Mouse (Mus musculus) layer of hippocampus, postnatal 25 days (tissue): ENCODE measurements at regions not wholly inside any gene's neighbourhood (a gene's known extent, or its start where the extent isn't known, plus 50 kb on each side); places are given as distances from the start of the nearest gene placed in this dataset.

ENCODE experiments used
- DNase-seq, 2 experiments: peaks; one replicate each; pipeline ENCODE4 v3.0.0; 2022; ENCODE audit warnings: mixed read lengths in 2 of 2, low spot score in 1 of 2; ENCODE audit errors: extremely low spot score in 1 of 2

DNA sequence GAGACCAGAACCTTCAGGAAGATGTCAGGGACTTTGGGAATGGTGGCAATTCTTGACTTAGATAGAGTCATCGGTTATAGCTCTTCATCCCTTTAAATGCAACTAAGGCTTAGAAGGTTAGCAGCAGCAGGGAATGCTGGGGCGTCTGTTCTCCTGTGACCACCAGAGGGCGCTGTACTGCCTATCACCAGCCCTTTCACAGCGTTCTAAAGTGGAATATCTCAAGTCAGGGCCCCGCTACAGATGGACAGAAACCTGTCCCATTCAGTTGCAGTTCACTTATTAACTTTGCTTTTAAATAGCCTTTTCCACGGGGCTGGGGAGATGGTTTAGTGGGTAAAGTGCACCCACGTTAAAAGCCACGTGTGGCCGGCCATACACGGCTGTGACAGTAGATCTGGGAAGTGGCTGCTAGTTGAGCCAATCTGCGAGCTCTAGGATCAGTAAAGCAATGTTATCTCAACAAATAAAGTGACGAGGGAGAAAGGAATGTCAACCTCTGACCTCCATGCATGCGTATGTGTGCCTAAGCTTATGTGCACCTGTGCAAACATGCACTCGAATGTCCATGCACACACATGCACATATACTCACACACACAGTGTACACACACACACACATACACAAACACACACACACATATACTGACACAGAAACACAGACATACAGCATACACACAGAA lies 104.3 kb downstream of the Fam168b start:
- DNase-seq: peak; percentile 42 to 83

- no peak for DNase-seq
Measured at GRCm38 (mm10) chr1:34739621-34740020, 103.2 kb downstream of the Fam168b start.

- DNase-seq: no peak
Measured at GRCm38 (mm10) chr1:34740891-34741290, 102.0 kb downstream of the Fam168b start.

DNA sequence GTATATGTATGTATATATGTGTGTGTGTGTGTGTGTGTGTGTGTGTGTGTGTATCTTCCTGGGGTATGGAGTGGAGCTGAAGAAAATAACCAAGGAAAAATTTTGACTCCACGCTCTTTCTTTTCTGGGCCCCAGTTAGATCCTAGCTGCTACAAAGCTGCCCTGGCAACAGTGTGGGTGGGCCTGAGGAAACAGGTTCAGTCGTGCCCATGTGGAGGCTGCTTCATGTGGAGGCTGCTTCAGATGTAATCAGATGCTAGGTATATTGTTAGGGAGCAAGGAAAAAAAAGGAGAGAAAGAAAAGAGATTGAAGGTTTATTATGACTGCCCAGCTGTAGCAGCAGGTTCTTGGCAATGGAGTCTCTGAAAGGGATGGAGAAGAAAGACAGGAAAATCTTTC lies 100.6 kb downstream of the Fam168b start:
- DNase-seq: no peak

DNA sequence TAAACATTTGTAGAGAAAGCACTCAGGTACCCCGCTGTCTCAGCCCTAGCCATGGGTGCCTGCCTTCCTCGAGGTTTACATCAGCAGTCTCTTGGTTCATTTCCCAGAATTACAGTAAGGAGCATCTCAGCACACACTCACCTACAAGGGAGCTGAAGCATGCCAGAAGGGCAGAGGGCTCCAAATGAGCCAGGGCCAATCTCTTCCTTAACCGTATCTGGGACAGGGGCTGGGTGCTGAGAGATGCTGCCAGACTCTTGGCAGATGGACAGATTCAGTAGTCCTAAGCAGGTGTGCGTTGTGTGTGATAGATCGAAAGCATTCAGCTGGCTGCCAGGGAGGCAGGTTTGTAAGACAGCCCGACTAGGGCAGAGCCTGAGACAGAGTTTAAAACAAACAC lies 97.0 kb downstream of the Fam168b start:
- no peak for DNase-seq

- no peak for DNase-seq
Measured at GRCm38 (mm10) chr1:34749161-34750040, 93.5 kb downstream of the Fam168b start.

GRCm38 (mm10) chr1:34750061-34751054 lies 92.5 kb downstream of the Fam168b start:
- no peak for DNase-seq

DNA sequence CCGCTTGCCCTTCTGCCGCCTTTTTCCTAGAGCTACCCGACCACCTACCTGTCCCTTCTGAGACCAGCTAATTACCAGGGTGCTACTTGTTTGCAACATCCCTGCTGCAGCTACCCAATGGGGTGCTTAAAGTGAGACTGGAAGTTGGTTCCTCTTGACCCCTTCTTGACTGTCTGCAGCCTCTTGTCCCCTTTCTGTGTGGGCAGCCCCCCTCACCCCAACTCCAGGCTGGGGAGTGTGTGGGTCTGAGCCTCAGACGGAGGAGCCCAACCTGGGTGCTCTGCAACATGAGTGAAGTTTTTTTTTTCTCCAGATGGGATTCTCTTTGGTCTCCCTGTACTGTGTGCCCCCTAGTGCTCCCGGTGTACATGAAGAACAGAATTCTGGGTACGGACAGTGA lies 91.7 kb downstream of the Fam168b start:
- no peak for DNase-seq

DNA sequence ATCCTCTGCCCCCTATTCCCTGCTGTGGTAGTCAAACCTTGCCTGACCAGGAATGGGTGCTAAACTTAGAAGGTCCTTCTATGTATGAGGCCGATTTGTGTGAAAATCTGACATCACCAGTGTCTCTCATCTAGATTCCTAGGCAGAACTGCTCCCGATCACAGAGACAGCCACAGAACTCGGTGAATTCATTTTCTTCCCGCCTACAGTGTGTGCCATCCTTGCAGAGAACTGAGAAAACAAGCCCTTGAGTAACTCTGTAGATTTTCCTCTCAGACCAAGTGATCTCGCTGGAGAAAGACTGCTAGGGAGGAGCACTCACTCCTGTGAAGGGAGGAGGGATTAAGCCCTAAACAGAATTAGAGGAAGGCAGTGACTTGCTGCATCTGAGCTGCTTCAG lies 89.3 kb downstream of the Fam168b start:
- DNase-seq: peak in 1 of 2 experiments; percentile 6

DNA sequence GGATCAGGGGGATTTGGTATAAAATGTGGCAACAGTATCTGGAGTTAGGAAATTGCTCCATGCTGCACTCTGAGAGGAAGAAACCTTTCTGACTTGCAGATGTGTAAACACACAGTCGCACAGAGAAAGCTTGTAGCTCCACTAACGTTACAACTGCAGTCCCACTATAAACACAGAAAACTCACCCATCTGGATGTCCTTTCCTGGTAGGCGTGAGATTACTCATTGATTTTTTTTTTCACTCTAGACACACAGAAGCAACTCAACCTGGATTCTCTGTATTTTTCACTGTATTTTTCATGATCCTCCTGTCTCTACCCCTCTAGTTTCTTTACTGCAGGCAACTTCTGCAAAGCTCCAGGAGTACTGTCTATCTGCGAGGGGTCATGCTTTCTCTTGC lies 82.3 kb downstream of the Fam168b start:
- DNase-seq: no peak

DNA sequence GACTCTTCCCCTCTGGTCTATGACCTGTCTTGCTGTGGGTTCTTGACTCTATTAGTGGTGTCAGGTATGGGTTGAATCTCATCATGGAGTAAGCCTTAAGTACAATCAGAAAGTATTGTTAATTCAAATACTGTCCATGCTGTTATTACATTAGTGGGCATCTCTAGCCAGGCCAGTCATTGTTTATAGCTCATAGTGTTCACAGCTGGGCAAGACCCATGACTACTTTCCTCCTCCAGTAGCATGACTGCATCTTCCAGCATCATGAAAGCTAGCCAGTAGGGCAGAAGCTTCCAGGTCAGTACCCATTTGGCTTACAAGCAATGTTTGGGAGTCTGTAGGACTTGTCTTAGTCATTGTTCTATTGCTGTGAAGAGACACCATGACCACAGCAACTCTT lies 81.4 kb downstream of the Fam168b start:
- DNase-seq: no peak

DNA sequence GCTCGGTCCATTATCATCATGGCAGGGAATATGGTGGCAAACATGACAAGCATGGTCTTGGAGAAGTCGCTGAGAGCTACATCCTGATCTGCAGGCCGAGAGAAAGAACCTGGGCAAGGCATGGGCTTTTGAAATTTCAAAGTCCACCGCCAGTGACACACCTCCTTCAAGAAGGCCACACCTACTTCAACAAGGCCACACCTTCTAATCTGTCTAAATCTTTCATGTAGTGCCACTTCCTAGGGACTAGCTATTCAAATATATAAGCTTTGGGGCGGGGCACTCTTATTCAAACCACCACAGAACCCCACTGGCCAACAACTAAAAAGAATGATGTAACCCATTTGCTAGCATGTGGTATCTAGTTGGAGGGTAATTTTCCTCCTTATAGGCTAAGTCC lies 81.0 kb downstream of the Fam168b start:
- DNase-seq: no peak
